Mouse (Mus musculus): Measurements from ENCODE around the gene Cadm4. TPM values are rescaled to one million over a fixed set of nuclear protein-coding genes. Genes with fewer than 3 reads are reported as not detected.
"Not testable (repeated sequence)": the region's sequence is repeated elsewhere in the genome, so short reads cannot be mapped to it uniquely, and the experiment has no call there.

Cadm4 gene
- total and polyA plus RNA-seq, 3 experiments = 14.0 to 20.4 (median 14.7) TPM

GRCm38 (mm10) chr7:24519130-24519529, 37.3 kb downstream of the Cadm4 start:
- Histone ChIP-seq H3K36me3 (ENCODE audit: control insufficient read depth, insufficient read depth, low read length) (no peaks in the 10 kb centered on the region), H3K4me3 (no peak overlapping the region), H3K79me2 (replicated peaks; ENCODE audit: control insufficient read depth, insufficient read depth, low read length) (no peaks in the 10 kb centered on the region), H3K27me3 (ENCODE audit: control insufficient read depth, insufficient read depth, low read length) (no peaks in the 10 kb centered on the region), H3K27ac (no peak overlapping the region), H3K4me1 (ENCODE audit: control insufficient read depth, insufficient read depth, low read length) (no peaks in the 10 kb centered on the region), H3K9ac (ENCODE audit: low read depth, low read length) (no peak overlapping the region)
- intact Hi-C loops (cut with DNase I) = no loop called here
- no peak for DNase-seq
- 56% methylated on average over 3 of the region's 3 CpGs for WGBS
- no peak for TF ChIP-seq CTCF (IDR thresholded peaks at IDR 0.05)
- no peak for TF ChIP-seq EP300 (IDR thresholded peaks at IDR 0.05; ENCODE audit: insufficient read depth, low read depth, low read length)
- no peak for TF ChIP-seq POLR2A (IDR thresholded peaks at IDR 0.05; ENCODE audit: insufficient read depth, low read depth, low read length)

DNA sequence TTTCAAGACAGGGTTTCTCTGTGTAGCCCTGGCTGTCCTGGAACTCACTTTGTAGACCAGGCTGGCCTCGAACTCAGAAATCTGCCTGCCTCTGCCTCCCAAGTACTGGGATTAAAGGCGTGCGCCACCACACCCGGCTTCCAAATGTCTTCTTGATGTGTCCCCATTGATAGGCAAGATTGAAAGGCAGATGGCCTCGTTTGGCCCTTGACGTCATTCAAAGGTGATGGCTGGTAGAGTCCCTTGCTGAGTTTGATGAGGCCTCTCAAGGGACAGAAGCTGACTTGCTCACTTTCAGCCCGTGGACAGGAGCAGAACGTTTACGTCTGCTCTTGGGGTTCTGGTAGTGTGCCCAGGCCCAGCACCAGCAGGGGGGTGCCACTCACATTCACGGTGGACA, 38.2 kb downstream of the Cadm4 start:
- H3K27ac ChIP-seq; H3K36me3 ChIP-seq (ENCODE audit: control insufficient read depth, insufficient read depth, low read length); intact Hi-C loops (cut with DNase I); DNase-seq; H3K27me3 ChIP-seq (ENCODE audit: control insufficient read depth, insufficient read depth, low read length); H3K4me3 ChIP-seq; H3K79me2 ChIP-seq (replicated peaks; ENCODE audit: control insufficient read depth, insufficient read depth, low read length); H3K9ac ChIP-seq (ENCODE audit: low read depth, low read length); H3K4me1 ChIP-seq (ENCODE audit: control insufficient read depth, insufficient read depth, low read length): not testable (repeated sequence)
- WGBS = 90% methylated on average over 10 of the region's 10 CpGs

- 46% methylated on average over 5 of the region's 5 CpGs for WGBS
- intact Hi-C loops (cut with DNase I) = no loop called here
- TF ChIP-seq EP300 (IDR thresholded peaks at IDR 0.05; ENCODE audit: insufficient read depth, low read depth, low read length) = no peak
- no peak for TF ChIP-seq CTCF (IDR thresholded peaks at IDR 0.05)
- no peak for TF ChIP-seq POLR2A (IDR thresholded peaks at IDR 0.05; ENCODE audit: insufficient read depth, low read depth, low read length)
These were observed 41.0 kb downstream of the Cadm4 start for GRCm38 (mm10) chr7:24522805-24523204.

DNA sequence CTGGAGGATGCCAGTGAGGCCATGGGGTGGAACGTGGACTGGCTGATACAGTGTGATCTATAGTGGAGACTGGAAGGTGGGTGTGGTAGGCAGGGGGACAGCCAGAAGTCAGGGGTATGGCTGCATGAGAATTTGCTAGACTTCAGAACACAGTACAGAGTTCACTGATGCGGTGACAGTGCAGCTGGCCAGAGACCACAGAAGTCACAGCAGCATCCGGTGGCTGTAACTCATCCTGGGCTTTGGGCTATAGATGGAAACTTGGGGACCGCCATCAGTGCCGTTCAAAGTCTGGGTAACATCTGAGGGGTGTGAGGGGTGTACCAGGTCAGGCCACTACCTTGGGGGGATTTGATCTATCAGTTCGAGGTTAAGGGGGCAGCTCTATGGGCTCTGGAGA, 41.9 kb downstream of the Cadm4 start:
- Histone ChIP-seq H3K9ac (ENCODE audit: low read depth, low read length) (no peak overlapping the region), H3K27ac (no peak overlapping the region), H3K79me2 (replicated peaks; ENCODE audit: control insufficient read depth, insufficient read depth, low read length) (no peaks in the 10 kb centered on the region), H3K4me1 (ENCODE audit: control insufficient read depth, insufficient read depth, low read length) (no peaks in the 10 kb centered on the region), H3K27me3 (ENCODE audit: control insufficient read depth, insufficient read depth, low read length) (no peaks in the 10 kb centered on the region), H3K36me3 (ENCODE audit: control insufficient read depth, insufficient read depth, low read length) (no peaks in the 10 kb centered on the region), H3K4me3 (no peak overlapping the region)
- WGBS = 78% methylated on average over 6 of the region's 6 CpGs
- DNase-seq = no peak
- intact Hi-C loops (cut with DNase I) = no loop called here
- TF ChIP-seq POLR2A (IDR thresholded peaks at IDR 0.05; ENCODE audit: insufficient read depth, low read depth, low read length) = no peak
- no peak for TF ChIP-seq EP300 (IDR thresholded peaks at IDR 0.05; ENCODE audit: insufficient read depth, low read depth, low read length)
- TF ChIP-seq CTCF (IDR thresholded peaks at IDR 0.05) = no peak

More at GRCm38 (mm10) chr7:24522805-24523204, 41.0 kb downstream of the Cadm4 start:
- Histone ChIP-seq H3K36me3 (ENCODE audit: control insufficient read depth, insufficient read depth, low read length) (no peaks in the 10 kb centered on the region), H3K27me3 (ENCODE audit: control insufficient read depth, insufficient read depth, low read length) (no peaks in the 10 kb centered on the region), H3K4me1 (ENCODE audit: control insufficient read depth, insufficient read depth, low read length) (no peaks in the 10 kb centered on the region), H3K79me2 (replicated peaks; ENCODE audit: control insufficient read depth, insufficient read depth, low read length) (no peaks in the 10 kb centered on the region), H3K4me3 (no peak overlapping the region), H3K9ac (ENCODE audit: low read depth, low read length) (no peak overlapping the region), H3K27ac (no peak overlapping the region)
- DNase-seq = no peak

DNA sequence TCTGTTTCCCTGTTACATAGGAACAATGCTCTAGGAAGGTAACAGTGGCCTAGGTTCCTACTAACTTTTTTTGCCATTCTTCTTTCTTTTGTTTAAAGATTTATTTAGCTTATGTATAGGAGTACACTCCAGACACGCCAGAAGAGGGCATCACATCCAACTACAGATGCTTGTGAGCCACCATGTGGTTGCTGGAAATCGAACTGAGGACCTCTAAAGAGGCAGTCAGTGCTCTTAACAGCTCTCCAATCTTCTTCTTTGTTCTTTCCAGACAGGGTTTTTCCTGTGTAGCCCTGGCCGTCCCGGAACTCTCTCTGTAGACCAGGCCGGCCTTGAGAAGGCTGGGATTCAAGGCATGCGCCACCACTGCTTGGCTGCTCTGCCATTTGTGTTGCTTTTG, 43.2 kb downstream of the Cadm4 start:
- Histone ChIP-seq H3K27me3 (ENCODE audit: control insufficient read depth, insufficient read depth, low read length) (no peaks in the 10 kb centered on the region), H3K79me2 (replicated peaks; ENCODE audit: control insufficient read depth, insufficient read depth, low read length) (no peaks in the 10 kb centered on the region), H3K9ac (ENCODE audit: low read depth, low read length) (no peak overlapping the region), H3K4me3 (no peak overlapping the region), H3K36me3 (ENCODE audit: control insufficient read depth, insufficient read depth, low read length) (no peaks in the 10 kb centered on the region), H3K4me1 (ENCODE audit: control insufficient read depth, insufficient read depth, low read length) (no peaks in the 10 kb centered on the region), H3K27ac (no peak overlapping the region)
- no peak for DNase-seq
- 76% methylated on average over 6 of the region's 6 CpGs for WGBS
- TF ChIP-seq CTCF (IDR thresholded peaks at IDR 0.05) = no peak
- no peak for TF ChIP-seq EP300 (IDR thresholded peaks at IDR 0.05; ENCODE audit: insufficient read depth, low read depth, low read length)
- TF ChIP-seq POLR2A (IDR thresholded peaks at IDR 0.05; ENCODE audit: insufficient read depth, low read depth, low read length) = no peak
- intact Hi-C loops (cut with DNase I) = loop anchor here (5.0 kb wide), 1 partner anchor 53 kb away; no protein-coding TSS in a partner anchor

DNA sequence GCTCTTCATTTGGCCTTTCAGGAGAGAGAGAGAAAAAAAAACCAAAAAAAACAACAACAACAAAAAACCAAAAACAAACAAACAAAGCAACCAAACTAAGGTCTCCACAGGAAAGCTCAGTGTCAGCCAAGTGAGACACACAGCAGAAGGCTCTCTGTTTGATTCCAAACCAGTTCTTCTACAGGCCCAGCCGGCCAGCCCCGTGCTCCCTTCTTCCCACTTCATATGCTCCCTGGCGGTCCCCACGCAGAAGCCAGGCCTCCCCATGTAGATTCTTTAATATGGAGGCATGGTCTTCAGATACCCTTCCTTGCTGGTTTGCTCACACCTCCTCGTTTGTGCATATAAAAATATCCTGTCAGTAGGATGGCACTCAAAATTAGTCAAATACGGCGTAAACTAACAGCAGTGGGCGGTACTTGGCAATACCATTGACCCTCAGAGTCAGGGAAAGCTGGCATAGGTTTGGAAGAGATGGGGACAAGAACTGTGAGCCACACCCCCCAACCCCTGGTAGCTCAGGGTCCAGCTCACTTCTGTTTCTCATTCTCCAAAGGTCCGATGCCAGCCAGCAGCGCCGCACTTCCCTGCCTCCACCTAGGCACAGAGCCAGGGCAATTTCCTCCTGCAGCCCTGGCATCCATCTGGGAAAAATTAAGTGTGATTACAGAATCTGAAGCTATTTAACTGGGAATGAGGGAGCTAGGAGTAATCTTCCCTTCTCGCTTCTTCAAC, 44.0 kb downstream of the Cadm4 start:
- intact Hi-C loops (cut with DNase I) = loop anchor here (5.0 kb wide), 1 partner anchor 54 kb away; no protein-coding TSS in a partner anchor
- Histone ChIP-seq H3K4me3 (no peak overlapping the region), H3K79me2 (replicated peaks; ENCODE audit: control insufficient read depth, insufficient read depth, low read length) (no peaks in the 10 kb centered on the region), H3K36me3 (ENCODE audit: control insufficient read depth, insufficient read depth, low read length) (no peaks in the 10 kb centered on the region), H3K27me3 (ENCODE audit: control insufficient read depth, insufficient read depth, low read length) (no peaks in the 10 kb centered on the region), H3K9ac (ENCODE audit: low read depth, low read length) (no peak overlapping the region), H3K27ac (no peak overlapping the region), H3K4me1 (ENCODE audit: control insufficient read depth, insufficient read depth, low read length) (no peaks in the 10 kb centered on the region)
- TF ChIP-seq EP300 (IDR thresholded peaks at IDR 0.05; ENCODE audit: insufficient read depth, low read depth, low read length) (no peak), POLR2A (IDR thresholded peaks at IDR 0.05; ENCODE audit: insufficient read depth, low read depth, low read length) (no peak), CTCF (IDR thresholded peaks at IDR 0.05) (no peak)
- DNase-seq = no peak
- 81% methylated on average over 12 of the region's 12 CpGs for WGBS

Measured in heart, adult 2 months (tissue).